Mouse (Mus musculus) heart, embryonic 14.5 days (tissue): ENCODE results near the gene Slc32a1. TPM values are rescaled to one million over a fixed set of nuclear protein-coding genes. Genes with fewer than 3 reads are reported as not detected.

Source experiments
- ATAC-seq: fragments of 200-750 bp; cut with Nextera tagmentation; 2 replicates; pipeline ENCODE4 v1.8.0; 2017; ENCODE audit warnings: low read depth, moderate TSS enrichment; ENCODE audit not compliant: insufficient number of reproducible peaks, insufficient read depth, low FRiP score
- H3K27ac ChIP-seq, 2 experiments: fragments of 200-500 bp in 1 of 2; fragments of 300-500 bp in 1 of 2; sonication (generic) in 1 of 2; replicated peaks in 1 of 2; 2 replicates each; pipeline ENCODE4 v1.5.1; 2012 to 2014; ENCODE audit warnings: low read depth in 2 of 2, low read length in 2 of 2, control low read depth in 1 of 2, mild to moderate bottlenecking in 1 of 2, mixed read lengths in 1 of 2; ENCODE audit not compliant: control insufficient read depth in 1 of 2, insufficient read depth in 1 of 2
- H3K27me3 ChIP-seq: fragments of 300-500 bp; sonication (generic); 2 replicates; pipeline ENCODE4 v1.6.1; 2014; ENCODE audit warnings: mild to moderate bottlenecking, low read length, control low read depth; ENCODE audit not compliant: control insufficient read depth, insufficient read depth
- H3K36me3 ChIP-seq: fragments of 300-500 bp; sonication (generic); 2 replicates; pipeline ENCODE4 v1.6.1; 2014; ENCODE audit warnings: mild to moderate bottlenecking, control low read depth, low read length, mixed read lengths; ENCODE audit not compliant: control insufficient read depth, insufficient read depth
- H3K4me1 ChIP-seq, 2 experiments: fragments of 200-500 bp in 1 of 2; fragments of 300-500 bp in 1 of 2; sonication (generic) in 1 of 2; 2 replicates each; pipeline ENCODE4 v1.6.1; 2012 to 2014; ENCODE audit warnings: low read length in 2 of 2, control low read depth in 1 of 2, mixed read lengths in 1 of 2; ENCODE audit not compliant: control insufficient read depth in 2 of 2, insufficient read depth in 2 of 2
- H3K4me2 ChIP-seq: fragments of 300-500 bp; sonication (generic); 2 replicates; pipeline ENCODE4 v1.6.1; 2014; ENCODE audit warnings: mild to moderate bottlenecking, low read length
- H3K4me3 ChIP-seq, 2 experiments: fragments of 200-500 bp in 1 of 2; fragments of 300-500 bp in 1 of 2; sonication (generic) in 1 of 2; 2 replicates each; pipeline ENCODE4 v1.5.1; 2012 to 2014; ENCODE audit warnings: low read length in 2 of 2, mild to moderate bottlenecking in 2 of 2, control low read depth in 1 of 2, low read depth in 1 of 2, moderate library complexity in 1 of 2; ENCODE audit not compliant: control insufficient read depth in 1 of 2, insufficient read depth in 1 of 2
- H3K9ac ChIP-seq: fragments of 300-500 bp; sonication (generic); 2 replicates; pipeline ENCODE4 v1.6.1; 2014; ENCODE audit warnings: mild to moderate bottlenecking, low read length
- H3K9me3 ChIP-seq: fragments of 300-500 bp; sonication (generic); 2 replicates; pipeline ENCODE4 v1.6.1; 2016; ENCODE audit warnings: low read length, control low read depth; ENCODE audit not compliant: control insufficient read depth
- WGBS: fragments of 180-500 bp; shearing (Covaris S2); extraction: QIAGEN DNeasy Blood & Tissue Kit; methylation state at CpG from one replicate; pipeline ENCODE4 v1.1.7; 2014; 5-methylcytosine and 5-hydroxymethylcytosine counted together
- polyA plus RNA-seq: library from polyadenylated mRNA; unstranded; fragments of >200 nt; fragmentation: Nextera tagmentation; extraction: Ambion mirVana; gene quantifications from 2 replicates; pipeline ENCODE4 v1.2.1, GENCODE M21; 2014

Gene Slc32a1
- not detected in 2 replicates for polyA plus RNA-seq

GRCm38 (mm10) chr2:158610488-158611325, at the start of gene Slc32a1:
Gene Slc32a1 (plus strand): TSS chr2:158610767.
- peaks cover 98% of the 10 kb centered on the region for H3K27me3 ChIP-seq
- H3K4me2 ChIP-seq = peak within 1 kb of the TSS; percentile 36
- H3K27ac ChIP-seq = no peak within 1 kb of the TSS
- no peak for ATAC-seq
- WGBS = under 1% methylated on average over 69 of the region's 77 CpGs
- H3K4me1 ChIP-seq = peaks cover 0 to 12% of the 10 kb centered on the region in 2 experiments; a peak in 2 of 4 replicates
- peak within 1 kb of the TSS in 1 of 2 experiments; percentile 24; a peak in 2 of 4 replicates for H3K4me3 ChIP-seq
- H3K9me3 ChIP-seq = no peaks in the 10 kb centered on the region
- no peak within 1 kb of the TSS for H3K9ac ChIP-seq
- H3K36me3 ChIP-seq = no peaks in the 10 kb centered on the region

GRCm38 (mm10) chr2:158560801-158561200, 49.8 kb upstream of the Slc32a1 start:
- Histone ChIP-seq H3K9me3 (no peaks in the 10 kb centered on the region), H3K27me3 (peaks cover 21% of the 10 kb centered on the region), H3K36me3 (no peaks in the 10 kb centered on the region), H3K4me3 (no peak overlapping the region), H3K4me1 (peaks cover 7 to 9% of the 10 kb centered on the region in 2 experiments; a peak in 3 of 4 replicates), H3K27ac (no peak overlapping the region), H3K9ac (no peak overlapping the region), H3K4me2 (no peak overlapping the region)
- 12% methylated on average over 9 of the region's 9 CpGs for WGBS
- no peak for ATAC-seq

- Histone ChIP-seq H3K4me2 (no peak overlapping the region), H3K36me3 (no peaks in the 10 kb centered on the region), H3K4me3 (no peak overlapping the region), H3K9me3 (no peaks in the 10 kb centered on the region), H3K27me3 (peaks cover 24% of the 10 kb centered on the region; the same call in 1 of the 2 replicates), H3K27ac (no peak overlapping the region), H3K4me1 (peaks cover 4 to 5% of the 10 kb centered on the region in 2 experiments; a peak in 1 of 4 replicates), H3K9ac (no peak overlapping the region)
- ATAC-seq = no peak
- 19% methylated on average over 3 of the region's 3 CpGs for WGBS
These were observed 49.0 kb upstream of the Slc32a1 start for GRCm38 (mm10) chr2:158561371-158562144.

GRCm38 (mm10) chr2:158570421-158571081, 40.0 kb upstream of the Slc32a1 start:
- H3K27me3 ChIP-seq = peaks cover 26% of the 10 kb centered on the region; the same call in 1 of the 2 replicates
- H3K27ac ChIP-seq = no peak overlapping the region
- no peaks in the 10 kb centered on the region for H3K36me3 ChIP-seq
- H3K4me1 ChIP-seq = no peaks in the 10 kb centered on the region
- no peak overlapping the region for H3K9ac ChIP-seq
- ATAC-seq = 0 out of 2 replicates have a peak, but pooled peaks have one; percentile 35
- no peak overlapping the region for H3K4me2 ChIP-seq
- H3K4me3 ChIP-seq = no peak overlapping the region
- 30% methylated on average over 13 of the region's 13 CpGs for WGBS
- H3K9me3 ChIP-seq = no peaks in the 10 kb centered on the region

GRCm38 (mm10) chr2:158579979-158580378, 30.6 kb upstream of the Slc32a1 start:
- no peak overlapping the region for H3K27ac ChIP-seq

GRCm38 (mm10) chr2:158584621-158585358, 25.8 kb upstream of the Slc32a1 start:
- no peak for ATAC-seq
- Histone ChIP-seq H3K36me3 (no peaks in the 10 kb centered on the region), H3K4me1 (peaks cover 0 to 2% of the 10 kb centered on the region in 2 experiments; a peak in 1 of 4 replicates), H3K4me2 (no peak overlapping the region), H3K27me3 (peaks cover 3% of the 10 kb centered on the region; the same call in 1 of the 2 replicates), H3K4me3 (no peak overlapping the region), H3K9ac (no peak overlapping the region), H3K9me3 (no peaks in the 10 kb centered on the region), H3K27ac (no peak overlapping the region)
- under 1% methylated on average over 12 of the region's 12 CpGs for WGBS

More at GRCm38 (mm10) chr2:158579979-158580378, 30.6 kb upstream of the Slc32a1 start:
- no peak overlapping the region for H3K9ac ChIP-seq
- no peak for ATAC-seq
- no peak overlapping the region for H3K4me2 ChIP-seq
- no peaks in the 10 kb centered on the region for H3K9me3 ChIP-seq
- 42% methylated on average over 4 of the region's 4 CpGs for whole genome bisulfite sequencing
- H3K27me3 ChIP-seq = 0 out of 2 replicates have a peak, but pooled peaks cover 2% of the 10 kb centered on the region
- peaks cover 0 to 2% of the 10 kb centered on the region in 2 experiments; a peak in 1 of 4 replicates for H3K4me1 ChIP-seq
- H3K36me3 ChIP-seq = no peaks in the 10 kb centered on the region
- H3K4me3 ChIP-seq = no peak overlapping the region
